Mouse (Mus musculus) liver, postnatal 0 days (tissue): ENCODE data around the gene Cyp24a1. TPM values are rescaled to one million over a fixed set of nuclear protein-coding genes. Genes with fewer than 3 reads are reported as not detected.

ENCODE experiments used
- ATAC-seq: fragments of 200-750 bp; cut with Nextera tagmentation; 2 replicates; pipeline ENCODE4 v1.8.0; 2017; ENCODE audit warnings: mild to moderate bottlenecking, moderate library complexity
- DNase-seq: peaks from one replicate; pipeline ENCODE4 v3.0.0-alpha.2; 2016
- H3K27ac ChIP-seq: fragments of 300-500 bp; sonication (generic); 2 replicates; pipeline ENCODE4 v1.5.1; 2014; ENCODE audit warnings: antibody characterized with exemption, moderate library complexity, mild to moderate bottlenecking, low read depth
- H3K27me3 ChIP-seq: fragments of 300-500 bp; sonication (generic); 2 replicates; pipeline ENCODE4 v1.6.1; 2014; ENCODE audit warnings: low read length, control low read depth, mixed read lengths; ENCODE audit not compliant: insufficient read depth
- H3K36me3 ChIP-seq: fragments of 300-500 bp; sonication (generic); replicated peaks from 2 replicates; pipeline ENCODE4 v1.6.1; 2014; ENCODE audit warnings: mild to moderate bottlenecking, control low read depth, low read length, moderate library complexity, mixed read lengths; ENCODE audit not compliant: insufficient read depth
- H3K4me1 ChIP-seq: fragments of 300-500 bp; sonication (generic); 2 replicates; pipeline ENCODE4 v1.6.1; 2014; ENCODE audit warnings: antibody characterized with exemption, mild to moderate bottlenecking, control low read depth; ENCODE audit not compliant: insufficient read depth
- H3K4me2 ChIP-seq: fragments of 300-500 bp; sonication (generic); 2 replicates; pipeline ENCODE4 v1.6.1; 2014; ENCODE audit warnings: low read depth, mild to moderate bottlenecking, low read length, moderate library complexity, mixed read lengths
- H3K4me3 ChIP-seq: fragments of 300-500 bp; sonication (generic); 2 replicates; pipeline ENCODE4 v1.5.1; 2014; ENCODE audit warnings: low read depth, low read length
- H3K9ac ChIP-seq: fragments of 300-500 bp; sonication (generic); replicated peaks from 2 replicates; pipeline ENCODE4 v1.6.1; 2014; ENCODE audit warnings: mild to moderate bottlenecking, moderate library complexity
- H3K9me3 ChIP-seq: fragments of 300-500 bp; sonication (generic); 2 replicates; pipeline ENCODE4 v1.6.1; 2016; ENCODE audit warnings: mild to moderate bottlenecking, control low read depth, low read length, mixed read lengths
- CTCF ChIP-seq: sonication (generic); IDR thresholded peaks from 2 replicates; pipeline ENCODE4 v1.5.1; 2016; ENCODE audit warnings: antibody characterized with exemption, low read depth
- EP300 ChIP-seq: IDR thresholded peaks from 2 replicates; pipeline ENCODE4 v1.6.1; 2016; ENCODE audit warnings: antibody characterized with exemption, low read depth, mild to moderate bottlenecking
- WGBS: fragments of 180-500 bp; shearing (Covaris S2); extraction: QIAGEN DNeasy Blood & Tissue Kit; methylation state at CpG from one replicate; pipeline ENCODE4 v1.1.7; 2014; ENCODE audit not compliant: insufficient replicate concordance; 5-methylcytosine and 5-hydroxymethylcytosine counted together
- polyA plus RNA-seq: library from polyadenylated mRNA; unstranded; fragments of >200 nt; fragmentation: Nextera tagmentation; extraction: Ambion mirVana; gene quantifications from 2 replicates; pipeline ENCODE4 v1.2.1, GENCODE M21; 2015

The Cyp24a1 gene
- polyA plus RNA-seq, 1 experiment from 2014 or later, result not detected

GRCm38 (mm10) chr2:170520321-170520971, 23.5 kb upstream of the Cyp24a1 start:
- Histone ChIP-seq H3K4me1 (no peaks in the 10 kb centered on the region), H3K4me2 (no peak overlapping the region), H3K36me3 (peaks cover 26% of the 10 kb centered on the region), H3K4me3 (no peak overlapping the region), H3K27me3 (no peaks in the 10 kb centered on the region), H3K27ac (no peak overlapping the region), H3K9ac (no peak overlapping the region), H3K9me3 (no peaks in the 10 kb centered on the region)
- DNase-seq (peak; percentile 51), ATAC-seq (peak; percentile 63)
- 5% methylated on average over 6 of the region's 7 CpGs for WGBS
- TF ChIP-seq EP300, result no peak
- TF ChIP-seq CTCF, result peak; percentile 61

DNA sequence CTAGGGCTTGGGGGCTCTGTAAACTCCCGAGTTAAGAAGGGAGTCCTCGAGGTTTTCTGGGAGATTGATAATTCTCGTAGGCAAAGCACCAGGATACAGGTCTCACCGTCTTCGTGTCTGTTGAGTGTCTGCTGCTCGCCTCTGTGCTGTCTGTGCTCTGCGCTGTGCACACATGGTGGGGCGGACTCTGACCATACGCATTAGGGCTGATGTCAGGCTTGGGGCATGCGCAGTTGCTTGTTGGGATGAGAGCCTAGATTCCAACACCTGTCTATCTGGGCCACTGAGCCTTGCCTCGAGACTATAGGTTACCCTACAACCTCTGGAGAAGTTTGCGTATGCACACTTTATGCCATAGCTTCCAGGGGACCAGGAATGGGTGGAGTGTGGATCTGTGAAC, 16.8 kb upstream of the Cyp24a1 start:
- no peak overlapping the region for H3K4me2 ChIP-seq
- TF ChIP-seq CTCF (no peak), EP300 (no peak)
- DNase-seq (peak; percentile 71), ATAC-seq (peak; percentile 53)
- peaks cover 17% of the 10 kb centered on the region for H3K4me1 ChIP-seq
- no peaks in the 10 kb centered on the region for H3K9me3 ChIP-seq
- peaks cover 18% of the 10 kb centered on the region for H3K36me3 ChIP-seq
- no peak overlapping the region for H3K27ac ChIP-seq
- H3K4me3 ChIP-seq, result no peak overlapping the region
- no peaks in the 10 kb centered on the region for H3K27me3 ChIP-seq
- no peak overlapping the region for H3K9ac ChIP-seq
- WGBS, result 67% methylated on average over 12 of the region's 12 CpGs

- H3K4me1 ChIP-seq, result peaks cover 17% of the 10 kb centered on the region
- DNase-seq (peak; percentile 93), ATAC-seq (peak; percentile 82)
- H3K9me3 ChIP-seq, result no peaks in the 10 kb centered on the region
- H3K4me2 ChIP-seq, result peak overlapping the region; percentile 86
- H3K27me3 ChIP-seq, result no peaks in the 10 kb centered on the region
- H3K27ac ChIP-seq, result peak overlapping the region; percentile 71
- under 1% methylated on average over 67 of the region's 69 CpGs for WGBS
- peak overlapping the region; percentile 92 for H3K9ac ChIP-seq
- no peaks in the 10 kb centered on the region for H3K36me3 ChIP-seq
- TF ChIP-seq EP300 (peak; percentile 85), CTCF (peak; percentile 98)
- H3K4me3 ChIP-seq, result peak overlapping the region; percentile 99
Measured at GRCm38 (mm10) chr2:170511073-170511891, 14.3 kb upstream of the Cyp24a1 start.

DNA sequence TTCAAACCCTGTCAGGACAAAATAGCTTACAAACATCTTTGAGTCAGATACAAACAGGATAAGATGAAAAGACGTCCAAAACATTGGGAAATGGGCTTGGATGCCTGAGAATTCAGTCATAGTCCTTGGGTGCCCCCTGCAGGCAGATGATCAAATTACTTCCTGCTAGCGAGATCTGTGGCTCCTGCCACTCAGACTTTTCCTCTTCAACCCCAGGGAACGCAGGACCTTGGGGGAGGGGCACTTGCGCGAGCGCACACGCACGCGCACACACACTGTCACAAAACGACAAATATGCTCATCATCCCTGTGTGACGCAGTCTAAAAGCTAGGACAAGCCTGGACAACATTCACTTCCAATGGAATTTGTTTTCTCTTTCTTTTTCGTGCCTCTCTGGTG, 11.9 kb upstream of the Cyp24a1 start:
- under 1% methylated on average over 12 of the region's 12 CpGs for WGBS
- peak; percentile 90 for DNase-seq
- Histone ChIP-seq H3K4me3 (peak overlapping the region; percentile 18), H3K36me3 (no peaks in the 10 kb centered on the region), H3K4me1 (peaks cover 17% of the 10 kb centered on the region), H3K27ac (no peak overlapping the region), H3K9me3 (no peaks in the 10 kb centered on the region), H3K4me2 (peak overlapping the region; percentile 61), H3K27me3 (no peaks in the 10 kb centered on the region), H3K9ac (no peak overlapping the region)
- TF ChIP-seq EP300 (no peak), CTCF (peak; percentile 89)
- ATAC-seq, result 0 out of 2 replicates have a peak, but pooled peaks have one; percentile 5

DNA sequence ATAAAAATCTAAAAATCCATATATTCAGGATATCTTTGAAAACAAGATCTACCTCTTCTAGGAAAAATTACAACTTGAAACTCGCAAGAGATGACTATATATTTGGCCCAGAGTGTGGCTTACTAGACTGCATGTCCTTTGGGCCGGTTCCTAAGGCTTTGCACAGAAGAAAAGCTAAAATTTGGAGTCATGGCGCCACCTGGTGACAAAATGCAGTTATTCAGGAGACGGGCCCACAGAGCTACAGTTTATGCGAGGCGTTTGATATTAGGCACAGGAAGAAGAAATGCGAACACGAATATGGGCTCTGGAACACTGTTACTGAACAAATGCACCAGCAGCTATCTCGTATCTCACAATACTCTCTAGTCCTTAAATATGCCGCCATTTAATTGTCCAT, 10.8 kb upstream of the Cyp24a1 start:
- Histone ChIP-seq H3K4me3 (no peak overlapping the region), H3K9me3 (no peaks in the 10 kb centered on the region), H3K9ac (no peak overlapping the region), H3K4me1 (peaks cover 11% of the 10 kb centered on the region), H3K4me2 (no peak overlapping the region), H3K36me3 (no peaks in the 10 kb centered on the region), H3K27me3 (no peaks in the 10 kb centered on the region), H3K27ac (no peak overlapping the region)
- 3% methylated on average over 10 of the region's 10 CpGs for WGBS
- TF ChIP-seq CTCF (peak; percentile 86), EP300 (no peak)
- ATAC-seq, result no peak
- DNase-seq, result peak; percentile 82

DNA sequence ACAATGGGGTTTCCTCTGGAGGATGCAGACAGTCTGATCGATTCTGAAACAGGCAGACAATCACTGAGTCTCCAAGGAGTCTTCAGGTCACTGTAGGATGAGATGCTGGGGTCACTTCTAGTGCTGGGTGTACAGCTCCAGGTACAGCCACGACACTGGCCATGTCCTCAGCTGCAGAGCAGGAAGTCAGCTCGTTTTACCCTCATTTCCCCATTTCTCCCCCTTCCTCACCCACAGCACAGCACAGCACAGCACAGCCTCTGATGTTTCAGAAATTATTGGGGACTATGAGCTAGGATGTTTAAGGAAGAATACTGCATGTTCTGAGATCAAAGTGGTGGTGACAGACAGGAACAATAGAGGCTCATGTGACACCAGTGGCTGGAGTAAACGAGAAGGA, 7.0 kb upstream of the Cyp24a1 start:
- no peak overlapping the region for H3K9ac ChIP-seq
- no peak overlapping the region for H3K4me3 ChIP-seq
- no peaks in the 10 kb centered on the region for H3K4me1 ChIP-seq
- no peaks in the 10 kb centered on the region for H3K9me3 ChIP-seq
- no peak overlapping the region for H3K27ac ChIP-seq
- no peak for ATAC-seq
- TF ChIP-seq CTCF (no peak), EP300 (no peak)
- H3K27me3 ChIP-seq, result no peaks in the 10 kb centered on the region
- WGBS, result 11% methylated on average over 4 of the region's 4 CpGs
- DNase-seq, result no peak
- H3K4me2 ChIP-seq, result no peak overlapping the region
- H3K36me3 ChIP-seq, result no peaks in the 10 kb centered on the region
